Comparison of ENCODE assay signal across 8 mouse cellular contexts in genomic region chr9:57723315-57723715, GRCm38 (mm10). TPM values are rescaled to one million over a fixed set of nuclear protein-coding genes. Genes with fewer than 3 reads are reported as not detected.
DNase-seq lines count a peak whose midpoint lies in the region; ATAC-seq and TF ChIP-seq lines count a peak whose summit lies in the region.

No protein-coding gene starts in this region.

- no peak overlapping the region for H3K9ac ChIP-seq in heart, embryonic 12.5 days

- ATAC-seq in heart, embryonic 12.5 days (ENCODE audit: insufficient number of reproducible peaks, low FRiP score), result no peak

- H3K4me2 ChIP-seq in heart, embryonic 12.5 days, result no peak overlapping the region

- H3K27me3 ChIP-seq in heart, embryonic 12.5 days (replicated peaks), result no peaks in the 10 kb centered on the region

- H3K36me3 ChIP-seq in heart, embryonic 12.5 days, result peaks cover 41% of the 10 kb centered on the region

- no peak for TF ChIP-seq POLR2A in lung, adult 2 months (IDR thresholded peaks at IDR 0.05; ENCODE audit: borderline replicate concordance, extremely low read depth, low read depth, low read length)

- peaks cover 23% of the 10 kb centered on the region for H3K4me1 ChIP-seq in heart, embryonic 12.5 days (replicated peaks)
- peaks cover 15% of the 10 kb centered on the region for H3K4me1 ChIP-seq in lung, adult 2 months (ENCODE audit: control insufficient read depth, insufficient read depth, low read length)

- WGBS in heart, embryonic 12.5 days, result 55% methylated on average over 5 of the region's 5 CpGs
- WGBS in lung, adult 2 months, result 7% methylated on average over 5 of the region's 5 CpGs

- no peaks in the 10 kb centered on the region for H3K9me3 ChIP-seq in heart, embryonic 12.5 days (replicated peaks)

- H3K27ac ChIP-seq in heart, embryonic 12.5 days (ENCODE audit: poor library complexity, severe bottlenecking), result no peak overlapping the region

- TF ChIP-seq CTCF in lung, adult 2 months (IDR thresholded peaks at IDR 0.05; ENCODE audit: insufficient read depth, low read length), result no peak

- DNase-seq in heart, adult 18-20 months, result peak; percentile 87 to 93
- peak; percentile 60 for DNase-seq in adrenal gland, adult 2 months
- peak; percentile 27 to 47 for DNase-seq in frontal cortex, postnatal 36 days (ENCODE audit: low spot score in 2 of 2)
- DNase-seq in kidney, postnatal 14 days, result peak; percentile 74
- DNase-seq in lung, adult 2 months, result peak; percentile 55
- DNase-seq in testis, postnatal 10 days (ENCODE audit: low spot score), result peak; percentile 63
- no peak for DNase-seq in thymus, postnatal 0 days (ENCODE audit: low spot score)

- no peak overlapping the region for H3K4me3 ChIP-seq in heart, embryonic 12.5 days
- H3K4me3 ChIP-seq in lung, adult 2 months (replicated peaks; ENCODE audit: extremely low read depth, low read depth, low read length), result no peak overlapping the region

RNA-seq across cellular contexts. Expression of gene Edc3, which starts 15.0 kb away (rescaled TPM):
- 1 to 10 TPM; 4.7 to 6.6 TPM for total RNA-seq in heart, adult 18-20 months (2021)
- 21.2 and 21.3 TPM in 2 replicates for polyA plus RNA-seq in heart, embryonic 12.5 days (2016; fragmentation: Nextera tagmentation; extraction: Ambion mirVana)
- 1 to 10 TPM; 7.6 to 7.8 TPM for total RNA-seq in adrenal gland, adult 2 months (2021)
- polyA plus RNA-seq in adrenal gland, adult 2 months (2012; rRNA removed), result 5.3 and 5.5 TPM in 2 replicates
- polyA plus RNA-seq in lung, adult 2 months (2012; rRNA removed), result 17.6 and 19.4 TPM in 2 replicates
- polyA plus RNA-seq in thymus, postnatal 0 days (2015; fragmentation: Nextera tagmentation; extraction: Ambion mirVana), result 38.2 and 39.4 TPM in 2 replicates

RNA-seq across cellular contexts. Expression of gene Cyp1a1, which starts 35.6 kb away (rescaled TPM):
- under 1 TPM; 0.15 to 0.39 TPM for total RNA-seq in heart, adult 18-20 months (2021)
- polyA plus RNA-seq in heart, embryonic 12.5 days (2016; fragmentation: Nextera tagmentation; extraction: Ambion mirVana), result not detected in 2 replicates
- total RNA-seq in adrenal gland, adult 2 months (2021), result under 1 TPM; 0.28 to 0.61 TPM
- 0.07 and 0.18 TPM in 2 replicates for polyA plus RNA-seq in adrenal gland, adult 2 months (2012; rRNA removed)
- 28.8 and 37.7 TPM in 2 replicates for polyA plus RNA-seq in lung, adult 2 months (2012; rRNA removed)
- 0.05 and 0.08 TPM in 2 replicates for polyA plus RNA-seq in thymus, postnatal 0 days (2015; fragmentation: Nextera tagmentation; extraction: Ambion mirVana)

RNA-seq across cellular contexts. Expression of gene Cyp1a2, which starts 39.8 kb away (rescaled TPM):
- total RNA-seq in heart, adult 18-20 months (2021), result not detected
- polyA plus RNA-seq in heart, embryonic 12.5 days (2016; fragmentation: Nextera tagmentation; extraction: Ambion mirVana), result not detected in 2 replicates
- total RNA-seq in adrenal gland, adult 2 months (2021), result 1 to 10 TPM in 1 of 2 experiments, not detected in 1; 1.6 TPM
- 0.24 TPM in 1 of 2 replicates, not detected in the other for polyA plus RNA-seq in adrenal gland, adult 2 months (2012; rRNA removed)
- 0.23 and 0.44 TPM in 2 replicates for polyA plus RNA-seq in lung, adult 2 months (2012; rRNA removed)
- polyA plus RNA-seq in thymus, postnatal 0 days (2015; fragmentation: Nextera tagmentation; extraction: Ambion mirVana), result 0.37 and 1.1 TPM in 2 replicates

RNA-seq across cellular contexts. Expression of gene Clk3, which starts 42.3 kb away (rescaled TPM):
- 10 to 100 TPM; 21.3 to 29.0 TPM for total RNA-seq in heart, adult 18-20 months (2021)
- 67.0 and 68.1 TPM in 2 replicates for polyA plus RNA-seq in heart, embryonic 12.5 days (2016; fragmentation: Nextera tagmentation; extraction: Ambion mirVana)
- total RNA-seq in adrenal gland, adult 2 months (2021), result 10 to 100 TPM; 52.2 to 87.8 TPM
- polyA plus RNA-seq in adrenal gland, adult 2 months (2012; rRNA removed), result 45.7 and 60.6 TPM in 2 replicates
- 95.5 and 159 TPM in 2 replicates for polyA plus RNA-seq in lung, adult 2 months (2012; rRNA removed)
- 211 and 221 TPM in 2 replicates for polyA plus RNA-seq in thymus, postnatal 0 days (2015; fragmentation: Nextera tagmentation; extraction: Ambion mirVana)

Comparison
In these comparisons a context has a peak if more than half of its experiments do, and no peak if none do; other contexts are left out.
1. RNA of gene Cyp1a1, which starts 35.6 kb away (polyA plus RNA-seq): 28.8 to 37.7 TPM in lung, adult 2 months; 0.07 to 0.18 TPM in adrenal gland, adult 2 months, 0.05 to 0.08 TPM in thymus, postnatal 0 days and not detected in heart, embryonic 12.5 days; every median in the first group is over 10 times any median in the second.